Mouse (Mus musculus) heart, embryonic 11.5 days (tissue): ENCODE data around the gene Pde4d. TPM values are rescaled to one million over a fixed set of nuclear protein-coding genes. Genes with fewer than 3 reads are reported as not detected.

ENCODE experiments used
- ATAC-seq: fragments of 200-750 bp; cut with Nextera tagmentation; replicated peaks from 2 replicates; pipeline ENCODE4 v1.8.0; 2017; ENCODE audit warnings: moderate library complexity; ENCODE audit not compliant: insufficient number of reproducible peaks, low FRiP score, low TSS enrichment
- H3K27ac ChIP-seq: fragments of 300-500 bp; sonication (generic); 2 replicates; pipeline ENCODE4 v1.5.1; 2014; ENCODE audit warnings: mild to moderate bottlenecking, low read depth, low read length
- H3K27me3 ChIP-seq: fragments of 300-500 bp; sonication (generic); 2 replicates; pipeline ENCODE4 v1.6.1; 2014; ENCODE audit warnings: mild to moderate bottlenecking, low read length, mixed read lengths; ENCODE audit not compliant: control insufficient read depth, insufficient read depth
- H3K36me3 ChIP-seq: fragments of 300-500 bp; sonication (generic); 2 replicates; pipeline ENCODE4 v1.6.1; 2014; ENCODE audit warnings: mild to moderate bottlenecking, low read length, moderate library complexity, mixed read lengths; ENCODE audit not compliant: control insufficient read depth, insufficient read depth
- H3K4me1 ChIP-seq: fragments of 300-500 bp; sonication (generic); 2 replicates; pipeline ENCODE4 v1.6.1; 2014; ENCODE audit warnings: low read length; ENCODE audit not compliant: control insufficient read depth, insufficient read depth
- H3K4me2 ChIP-seq: fragments of 300-500 bp; sonication (generic); 2 replicates; pipeline ENCODE4 v1.6.1; 2014; ENCODE audit warnings: mild to moderate bottlenecking, moderate library complexity
- H3K4me3 ChIP-seq: fragments of 300-500 bp; sonication (generic); 2 replicates; pipeline ENCODE4 v1.5.1; 2014; ENCODE audit warnings: low read depth, low read length
- H3K9ac ChIP-seq: fragments of 300-500 bp; sonication (generic); 2 replicates; pipeline ENCODE4 v1.6.1; 2014; ENCODE audit warnings: mild to moderate bottlenecking, low read depth, low read length, moderate library complexity
- H3K9me3 ChIP-seq: fragments of 300-500 bp; sonication (generic); replicated peaks from 2 replicates; pipeline ENCODE4 v1.6.1; 2016; ENCODE audit warnings: low read length; ENCODE audit not compliant: control insufficient read depth
- WGBS: fragments of 180-500 bp; shearing (Covaris S2); extraction: QIAGEN DNeasy Blood & Tissue Kit; methylation state at CpG from one replicate; pipeline ENCODE4 v1.1.7; 2014; ENCODE audit not compliant: insufficient replicate concordance; 5-methylcytosine and 5-hydroxymethylcytosine counted together
- polyA plus RNA-seq: library from polyadenylated mRNA; unstranded; fragments of >200 nt; fragmentation: Nextera tagmentation; extraction: Ambion mirVana; gene quantifications from 2 replicates; pipeline ENCODE4 v1.2.1, GENCODE M21; 2014

The Pde4d gene
- polyA plus RNA-seq, 1 experiment from 2014 or later: 27.8 TPM

- WGBS: 77% methylated on average over 5 of the region's 5 CpGs
- no peaks in the 10 kb centered on the region for H3K9me3 ChIP-seq
- H3K36me3 ChIP-seq: no peaks in the 10 kb centered on the region
- H3K27ac ChIP-seq: no peak overlapping the region
- no peak overlapping the region for H3K4me2 ChIP-seq
- H3K9ac ChIP-seq: no peak overlapping the region
- ATAC-seq: no peak
- H3K27me3 ChIP-seq: no peaks in the 10 kb centered on the region
- H3K4me3 ChIP-seq: no peak overlapping the region
- H3K4me1 ChIP-seq: no peaks in the 10 kb centered on the region
These were observed 1283.1 kb downstream of the Pde4d start for GRCm38 (mm10) chr13:109732655-109733376.

GRCm38 (mm10) chr13:109736290-109737078, 1286.7 kb downstream of the Pde4d start:
- no peaks in the 10 kb centered on the region for H3K27me3 ChIP-seq
- no peak overlapping the region for H3K27ac ChIP-seq
- H3K36me3 ChIP-seq: no peaks in the 10 kb centered on the region
- no peaks in the 10 kb centered on the region for H3K9me3 ChIP-seq
- H3K9ac ChIP-seq: no peak overlapping the region
- 51% methylated on average over 8 of the region's 8 CpGs for WGBS
- H3K4me2 ChIP-seq: no peak overlapping the region
- H3K4me1 ChIP-seq: no peaks in the 10 kb centered on the region
- no peak overlapping the region for H3K4me3 ChIP-seq
- ATAC-seq: no peak

GRCm38 (mm10) chr13:109746492-109746891, 1296.7 kb downstream of the Pde4d start:
- Histone ChIP-seq H3K4me1 (no peaks in the 10 kb centered on the region), H3K36me3 (peaks cover 3% of the 10 kb centered on the region; the same call in 1 of the 2 replicates), H3K9me3 (no peaks in the 10 kb centered on the region), H3K27ac (no peak overlapping the region), H3K4me2 (no peak overlapping the region), H3K4me3 (no peak overlapping the region), H3K9ac (no peak overlapping the region), H3K27me3 (no peaks in the 10 kb centered on the region)
- no peak for ATAC-seq

- 66% methylated on average over 8 of the region's 8 CpGs for WGBS
- ATAC-seq: no peak
- no peak overlapping the region for H3K27ac ChIP-seq
- H3K4me1 ChIP-seq: no peaks in the 10 kb centered on the region
- no peak overlapping the region for H3K9ac ChIP-seq
- H3K9me3 ChIP-seq: no peaks in the 10 kb centered on the region
- H3K4me3 ChIP-seq: no peak overlapping the region
- no peaks in the 10 kb centered on the region for H3K27me3 ChIP-seq
- H3K36me3 ChIP-seq: no peaks in the 10 kb centered on the region
- H3K4me2 ChIP-seq: no peak overlapping the region
These were observed 1302.6 kb downstream of the Pde4d start for GRCm38 (mm10) chr13:109752236-109752863.

- Histone ChIP-seq H3K27me3 (no peaks in the 10 kb centered on the region), H3K27ac (no peak overlapping the region), H3K4me1 (peaks cover 7% of the 10 kb centered on the region; the same call in 1 of the 2 replicates), H3K4me3 (no peak overlapping the region), H3K36me3 (no peaks in the 10 kb centered on the region), H3K4me2 (no peak overlapping the region), H3K9me3 (no peaks in the 10 kb centered on the region), H3K9ac (no peak overlapping the region)
- ATAC-seq: no peak
- 88% methylated on average over 5 of the region's 5 CpGs for WGBS
These were observed 1307.1 kb downstream of the Pde4d start for GRCm38 (mm10) chr13:109756854-109757253.

- Histone ChIP-seq H3K27me3 (no peaks in the 10 kb centered on the region), H3K4me3 (no peak overlapping the region), H3K4me1 (peaks cover 7% of the 10 kb centered on the region; the same call in 1 of the 2 replicates), H3K9ac (no peak overlapping the region), H3K27ac (no peak overlapping the region), H3K4me2 (no peak overlapping the region), H3K36me3 (no peaks in the 10 kb centered on the region), H3K9me3 (no peaks in the 10 kb centered on the region)
- 37% methylated on average over 5 of the region's 5 CpGs for WGBS
- no peak for ATAC-seq
These were observed 1309.5 kb downstream of the Pde4d start for GRCm38 (mm10) chr13:109759201-109759600.

- Histone ChIP-seq H3K36me3 (no peaks in the 10 kb centered on the region), H3K9ac (no peak overlapping the region), H3K4me3 (no peak overlapping the region), H3K27ac (peak overlapping the region; percentile 71; the same call in 1 of the 2 replicates), H3K27me3 (no peaks in the 10 kb centered on the region), H3K9me3 (no peaks in the 10 kb centered on the region), H3K4me1 (peaks cover 7% of the 10 kb centered on the region; the same call in 1 of the 2 replicates), H3K4me2 (no peak overlapping the region)
- WGBS: 54% methylated on average over 13 of the region's 13 CpGs
- ATAC-seq: no peak
These were observed 1311.3 kb downstream of the Pde4d start for GRCm38 (mm10) chr13:109761081-109761480.

GRCm38 (mm10) chr13:109774791-109775190, 1325.0 kb downstream of the Pde4d start:
- Histone ChIP-seq H3K27ac (no peak overlapping the region), H3K36me3 (0 out of 2 replicates have a peak, but pooled peaks cover 2% of the 10 kb centered on the region), H3K4me2 (no peak overlapping the region; the same call in 1 of the 2 replicates), H3K9me3 (no peaks in the 10 kb centered on the region), H3K9ac (no peak overlapping the region), H3K4me3 (no peak overlapping the region), H3K4me1 (peaks cover 15% of the 10 kb centered on the region), H3K27me3 (no peaks in the 10 kb centered on the region)
- 61% methylated on average over 7 of the region's 7 CpGs for WGBS
- ATAC-seq: 0 out of 2 replicates have a peak, but pooled peaks have one; percentile 42
